Mouse (Mus musculus) frontal cortex, postnatal 36 days (tissue): Measurements from ENCODE around the gene Sorcs3.

Source experiments
- DNase-seq, 2 experiments: peaks; one replicate each; pipeline ENCODE4 v3.0.0; 2022; ENCODE audit warnings: low spot score in 2 of 2

Gene Sorcs3

GRCm38 (mm10) chr19:48205929-48206814 lies at the start of gene Sorcs3:
TSS of gene Sorcs3 (plus strand) at chr19:48206025.
- peak; percentile 30 to 40 for DNase-seq

GRCm38 (mm10) chr19:48165341-48165740 lies 40.5 kb upstream of the Sorcs3 start:
- DNase-seq: no peak

- peak; percentile 33 to 50 for DNase-seq
Measured at GRCm38 (mm10) chr19:48167110-48167509, 38.7 kb upstream of the Sorcs3 start.

- no peak for DNase-seq
Measured at GRCm38 (mm10) chr19:48168284-48168683, 37.5 kb upstream of the Sorcs3 start.

GRCm38 (mm10) chr19:48174717-48175116 lies 31.1 kb upstream of the Sorcs3 start:
- peak in 1 of 2 experiments; percentile 7 for DNase-seq

GRCm38 (mm10) chr19:48203928-48204470 lies 1.8 kb upstream of the Sorcs3 start:
- DNase-seq: peak; percentile 84 to 88

GRCm38 (mm10) chr19:48204476-48204875 lies 1.3 kb upstream of the Sorcs3 start:
- DNase-seq: no peak

- peak; percentile 50 to 54 for DNase-seq
Measured at GRCm38 (mm10) chr19:48204892-48205761, 698 bp upstream of the Sorcs3 start.

- DNase-seq: peak; percentile 22 to 29
Measured at GRCm38 (mm10) chr19:48206861-48207730, 1.3 kb downstream of the Sorcs3 start.

- peak; percentile 13 to 36 for DNase-seq
Measured at GRCm38 (mm10) chr19:48207731-48208370, 2.0 kb downstream of the Sorcs3 start.

- no peak for DNase-seq
Measured at GRCm38 (mm10) chr19:48215379-48215778, 9.6 kb downstream of the Sorcs3 start.

GRCm38 (mm10) chr19:48237786-48238372 lies 32.1 kb downstream of the Sorcs3 start:
- DNase-seq: no peak

- no peak for DNase-seq
Measured at GRCm38 (mm10) chr19:48238391-48238790, 32.6 kb downstream of the Sorcs3 start.

GRCm38 (mm10) chr19:48240960-48241359 lies 35.1 kb downstream of the Sorcs3 start:
- DNase-seq: peak in 1 of 2 experiments; percentile 46

- no peak for DNase-seq
Measured at GRCm38 (mm10) chr19:48244036-48244435, 38.2 kb downstream of the Sorcs3 start.

- DNase-seq: peak; percentile 34 to 50
Measured at GRCm38 (mm10) chr19:48259223-48259622, 53.4 kb downstream of the Sorcs3 start.

- DNase-seq: peak; percentile 83 to 93
Measured at GRCm38 (mm10) chr19:48260671-48261070, 54.8 kb downstream of the Sorcs3 start.

- no peak for DNase-seq
Measured at GRCm38 (mm10) chr19:48263750-48264149, 57.9 kb downstream of the Sorcs3 start.

- DNase-seq: no peak
Measured at GRCm38 (mm10) chr19:48280273-48280672, 74.4 kb downstream of the Sorcs3 start.

GRCm38 (mm10) chr19:48282250-48282649 lies 76.4 kb downstream of the Sorcs3 start:
- no peak for DNase-seq
